Mouse (Mus musculus): ENCODE data around the gene Rhebl1. TPM values are rescaled to one million over a fixed set of nuclear protein-coding genes. Genes with fewer than 3 reads are reported as not detected.

Gene Rhebl1
- total and polyA plus RNA-seq, 2 experiments = 0.37 to 1.8 TPM

DNA sequence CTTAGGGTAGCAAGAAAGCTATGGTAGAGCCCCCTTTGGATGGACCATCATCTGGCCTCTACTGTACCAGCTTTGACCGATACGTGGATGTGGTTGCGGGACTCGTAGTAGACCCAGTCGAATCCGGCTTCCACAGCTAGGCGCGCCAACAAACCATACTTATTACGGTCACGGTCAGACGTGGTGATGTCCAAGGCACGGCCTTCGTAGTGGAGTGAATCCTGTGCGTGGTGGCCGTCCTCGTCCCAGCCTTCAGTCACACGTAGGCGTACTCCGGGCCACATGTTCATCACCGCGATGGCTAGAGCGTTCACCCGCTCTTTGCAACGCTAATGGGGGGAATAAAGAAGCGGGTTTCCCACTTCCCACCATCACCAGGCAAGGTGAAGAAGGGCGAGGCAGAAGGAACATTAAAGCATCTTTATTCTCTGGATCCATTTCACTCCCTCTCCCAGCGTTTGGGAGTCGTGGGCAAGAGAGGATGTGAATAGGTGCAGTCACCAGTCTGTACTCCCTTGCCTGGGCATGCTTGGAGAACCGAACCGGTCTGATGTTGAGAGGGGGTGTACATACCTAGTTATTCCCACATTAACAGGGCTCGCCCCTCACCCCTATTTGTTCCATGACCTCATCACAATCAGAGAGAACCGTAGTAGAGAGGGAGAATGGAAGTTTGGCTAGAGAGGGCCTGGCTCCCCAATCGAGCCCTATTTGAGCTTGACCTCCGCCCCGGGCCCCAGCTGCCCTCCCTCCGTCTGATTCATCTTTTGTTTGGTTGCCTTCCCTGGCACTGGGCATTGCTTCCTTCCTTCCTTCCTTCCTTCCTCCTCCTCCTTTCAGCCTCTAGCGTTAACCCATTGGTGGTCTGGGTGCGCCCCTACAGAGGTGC, 650 bp upstream of the Rhebl1 start:
- H3K4me3 ChIP-seq (ENCODE audit: insufficient read depth, low read depth, low read length) = no peak overlapping the region
- TF ChIP-seq POLR2A (IDR thresholded peaks at IDR 0.05; ENCODE audit: extremely low read depth, insufficient read depth, low read length) (no peak), CTCF (IDR thresholded peaks at IDR 0.05; ENCODE audit: low read depth, low read length) (no peak)
- H3K27me3 ChIP-seq (ENCODE audit: control insufficient read depth, insufficient read depth, low read length) = peaks cover 22% of the 10 kb centered on the region
- H3K27ac ChIP-seq (replicated peaks; ENCODE audit: insufficient read depth, low read depth, low read length) = no peak overlapping the region
- no peaks in the 10 kb centered on the region for H3K36me3 ChIP-seq (ENCODE audit: control insufficient read depth, insufficient read depth, low read length)
- no peak overlapping the region for H3K9ac ChIP-seq (ENCODE audit: low read depth, low read length)
- H3K79me2 ChIP-seq (ENCODE audit: control insufficient read depth, insufficient read depth, low read length) = no peaks in the 10 kb centered on the region
- H3K4me1 ChIP-seq (ENCODE audit: control insufficient read depth, insufficient read depth, low read length) = 0 out of 2 replicates have a peak, but pooled peaks cover 1% of the 10 kb centered on the region
- 13% methylated on average over 38 of the region's 38 CpGs for WGBS
- no peak for DNase-seq (ENCODE audit: extremely low read depth, low read depth, low spot score)

- Histone ChIP-seq H3K27ac (replicated peaks; ENCODE audit: insufficient read depth, low read depth, low read length) (no peak overlapping the region), H3K4me1 (ENCODE audit: control insufficient read depth, insufficient read depth, low read length) (0 out of 2 replicates have a peak, but pooled peaks cover 1% of the 10 kb centered on the region), H3K36me3 (ENCODE audit: control insufficient read depth, insufficient read depth, low read length) (no peaks in the 10 kb centered on the region), H3K27me3 (ENCODE audit: control insufficient read depth, insufficient read depth, low read length) (peaks cover 22% of the 10 kb centered on the region), H3K4me3 (ENCODE audit: insufficient read depth, low read depth, low read length) (no peak overlapping the region), H3K9ac (ENCODE audit: low read depth, low read length) (no peak overlapping the region), H3K79me2 (ENCODE audit: control insufficient read depth, insufficient read depth, low read length) (no peaks in the 10 kb centered on the region)
- DNase-seq (ENCODE audit: extremely low read depth, low read depth, low spot score) = no peak
- no peak for TF ChIP-seq POLR2A (IDR thresholded peaks at IDR 0.05; ENCODE audit: extremely low read depth, insufficient read depth, low read length)
- TF ChIP-seq CTCF (IDR thresholded peaks at IDR 0.05; ENCODE audit: low read depth, low read length) = no peak
- WGBS = 91% methylated on average over 4 of the region's 4 CpGs
Observed at GRCm38 (mm10) chr15:98893036-98893435, 1.3 kb downstream of the Rhebl1 start.

DNA sequence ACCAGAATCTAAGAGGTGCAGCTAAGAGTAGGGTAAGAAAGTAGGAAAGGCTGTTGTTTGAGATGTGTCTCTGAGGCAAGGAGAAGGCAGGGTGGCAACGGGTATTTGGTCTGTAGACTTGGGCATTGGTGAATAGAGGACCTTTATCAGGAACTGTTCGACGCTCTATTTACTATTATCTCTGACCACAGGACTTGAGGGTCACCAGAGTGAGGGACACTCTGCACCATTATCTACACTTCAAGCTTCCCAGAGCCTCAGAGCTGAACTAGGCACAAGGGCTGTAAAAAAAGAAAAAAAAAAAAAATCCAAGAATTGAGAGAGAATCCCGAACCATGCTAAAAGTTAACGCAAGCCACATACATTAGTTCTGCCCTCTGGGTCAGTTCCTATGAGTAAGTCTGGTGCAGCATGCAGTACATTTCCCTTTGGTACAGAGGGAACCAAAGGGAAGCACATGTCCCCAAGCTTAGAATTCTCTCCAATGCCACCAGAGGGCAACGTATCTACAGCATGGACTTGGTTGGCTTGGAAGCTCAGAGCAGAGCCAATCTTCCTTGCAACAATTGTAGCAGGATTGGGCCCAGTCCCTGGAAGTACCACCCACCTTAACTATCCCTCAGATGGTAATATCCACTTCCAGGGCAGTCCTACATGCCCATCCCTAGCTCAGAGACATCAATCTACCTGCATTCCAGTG, 2.3 kb downstream of the Rhebl1 start:
- Histone ChIP-seq H3K4me3 (ENCODE audit: insufficient read depth, low read depth, low read length) (no peak overlapping the region), H3K27ac (replicated peaks; ENCODE audit: insufficient read depth, low read depth, low read length) (no peak overlapping the region), H3K4me1 (ENCODE audit: control insufficient read depth, insufficient read depth, low read length) (0 out of 2 replicates have a peak, but pooled peaks cover 1% of the 10 kb centered on the region), H3K27me3 (ENCODE audit: control insufficient read depth, insufficient read depth, low read length) (peaks cover 17% of the 10 kb centered on the region), H3K9ac (ENCODE audit: low read depth, low read length) (no peak overlapping the region), H3K36me3 (ENCODE audit: control insufficient read depth, insufficient read depth, low read length) (no peaks in the 10 kb centered on the region), H3K79me2 (ENCODE audit: control insufficient read depth, insufficient read depth, low read length) (no peaks in the 10 kb centered on the region)
- 26% methylated on average over 6 of the region's 6 CpGs for WGBS
- DNase-seq (ENCODE audit: extremely low read depth, low read depth, low spot score) = peak; percentile 77
- TF ChIP-seq CTCF (IDR thresholded peaks at IDR 0.05; ENCODE audit: low read depth, low read length) = peak; percentile 61; the same call in 1 of the 2 replicates
- TF ChIP-seq POLR2A (IDR thresholded peaks at IDR 0.05; ENCODE audit: extremely low read depth, insufficient read depth, low read length) = no peak

GRCm38 (mm10) chr15:98891198-98891742, 3.1 kb downstream of the Rhebl1 start:
- no peaks in the 10 kb centered on the region for H3K36me3 ChIP-seq (ENCODE audit: control insufficient read depth, insufficient read depth, low read length)
- 41% methylated on average over 19 of the region's 19 CpGs for WGBS
- H3K27me3 ChIP-seq (ENCODE audit: control insufficient read depth, insufficient read depth, low read length) = peaks cover 16% of the 10 kb centered on the region

DNA sequence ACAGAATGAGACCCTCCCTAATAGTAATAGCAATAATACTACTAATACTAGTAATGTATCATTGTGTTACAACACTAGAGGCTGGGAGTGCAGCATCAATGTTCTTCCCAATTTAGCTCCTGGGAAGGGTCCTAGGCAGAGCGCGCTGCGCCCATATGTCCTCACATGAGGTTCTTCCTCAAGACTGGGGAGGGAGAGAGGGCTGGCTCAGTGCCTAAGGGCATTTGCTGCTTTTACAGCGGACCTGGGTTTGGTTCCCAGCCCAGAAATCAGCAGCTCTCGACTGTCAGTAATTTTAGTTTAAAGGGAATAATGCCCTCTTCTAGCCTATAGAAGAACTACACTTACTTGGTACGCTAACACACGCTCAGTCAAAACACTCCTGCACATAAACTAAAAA, 6.8 kb downstream of the Rhebl1 start:
- H3K4me3 ChIP-seq (ENCODE audit: insufficient read depth, low read depth, low read length) = no peak overlapping the region
- no peak for DNase-seq (ENCODE audit: extremely low read depth, low read depth, low spot score)
- H3K79me2 ChIP-seq (ENCODE audit: control insufficient read depth, insufficient read depth, low read length) = no peaks in the 10 kb centered on the region
- WGBS = 89% methylated on average over 7 of the region's 7 CpGs
- no peak overlapping the region for H3K27ac ChIP-seq (replicated peaks; ENCODE audit: insufficient read depth, low read depth, low read length)
- TF ChIP-seq POLR2A (IDR thresholded peaks at IDR 0.05; ENCODE audit: extremely low read depth, insufficient read depth, low read length) = no peak
- no peak for TF ChIP-seq CTCF (IDR thresholded peaks at IDR 0.05; ENCODE audit: low read depth, low read length)
- H3K4me1 ChIP-seq (ENCODE audit: control insufficient read depth, insufficient read depth, low read length) = no peaks in the 10 kb centered on the region
- H3K36me3 ChIP-seq (ENCODE audit: control insufficient read depth, insufficient read depth, low read length) = no peaks in the 10 kb centered on the region
- H3K9ac ChIP-seq (ENCODE audit: low read depth, low read length) = no peak overlapping the region
- no peaks in the 10 kb centered on the region for H3K27me3 ChIP-seq (ENCODE audit: control insufficient read depth, insufficient read depth, low read length)

More at GRCm38 (mm10) chr15:98891198-98891742, 3.1 kb downstream of the Rhebl1 start:
- H3K27ac ChIP-seq (replicated peaks; ENCODE audit: insufficient read depth, low read depth, low read length) = no peak overlapping the region
- H3K79me2 ChIP-seq (ENCODE audit: control insufficient read depth, insufficient read depth, low read length) = no peaks in the 10 kb centered on the region
- H3K4me3 ChIP-seq (ENCODE audit: insufficient read depth, low read depth, low read length) = no peak overlapping the region
- no peak overlapping the region for H3K9ac ChIP-seq (ENCODE audit: low read depth, low read length)
- no peak for DNase-seq (ENCODE audit: extremely low read depth, low read depth, low spot score)
- H3K4me1 ChIP-seq (ENCODE audit: control insufficient read depth, insufficient read depth, low read length) = 0 out of 2 replicates have a peak, but pooled peaks cover 1% of the 10 kb centered on the region
- no peak for TF ChIP-seq POLR2A (IDR thresholded peaks at IDR 0.05; ENCODE audit: extremely low read depth, insufficient read depth, low read length)
- no peak for TF ChIP-seq CTCF (IDR thresholded peaks at IDR 0.05; ENCODE audit: low read depth, low read length)

All from liver, adult 2 months (tissue).